Mouse (Mus musculus): ENCODE measurements around the gene Skida1. TPM values are rescaled to one million over a fixed set of nuclear protein-coding genes. Genes with fewer than 3 reads are reported as not detected.
A peak's percentile ranks its signal among the peaks of the same experiment; 100 is the strongest.

The Skida1 gene
- polyA plus RNA-seq, 1 experiment: 0.06 TPM

- TF ChIP-seq POLR2A (IDR thresholded peaks at IDR 0.05; ENCODE audit: control insufficient read depth, low read depth, low read length): no peak
- no peak for TF ChIP-seq CTCF (IDR thresholded peaks at IDR 0.05; ENCODE audit: control insufficient read depth, insufficient read depth, insufficient replicate concordance, low read depth, low read length)
- Histone ChIP-seq H3K27ac (ENCODE audit: control insufficient read depth, insufficient read depth, low read depth, low read length) (no peak overlapping the region), H3K4me1 (ENCODE audit: control insufficient read depth, insufficient read depth, low read length) (no peaks in the 10 kb centered on the region), H3K36me3 (ENCODE audit: control insufficient read depth, insufficient read depth, low read length) (peaks cover 1% of the 10 kb centered on the region; the same call in 1 of the 2 replicates), H3K27me3 (ENCODE audit: control insufficient read depth, insufficient read depth, low read length) (no peaks in the 10 kb centered on the region), H3K4me3 (ENCODE audit: control insufficient read depth, low read depth, low read length) (no peak overlapping the region)
Observed at GRCm38 (mm10) chr2:18068071-18068796, 19.4 kb upstream of the Skida1 start.

- Histone ChIP-seq H3K4me3 (ENCODE audit: control insufficient read depth, low read depth, low read length) (peak overlapping the region; percentile 50; the same call in 1 of the 2 replicates), H3K27ac (ENCODE audit: control insufficient read depth, insufficient read depth, low read depth, low read length) (peak overlapping the region; percentile 95; the same call in 1 of the 2 replicates), H3K36me3 (ENCODE audit: control insufficient read depth, insufficient read depth, low read length) (peaks cover 1% of the 10 kb centered on the region; the same call in 1 of the 2 replicates), H3K4me1 (ENCODE audit: control insufficient read depth, insufficient read depth, low read length) (no peaks in the 10 kb centered on the region), H3K27me3 (ENCODE audit: control insufficient read depth, insufficient read depth, low read length) (no peaks in the 10 kb centered on the region)
- TF ChIP-seq POLR2A (IDR thresholded peaks at IDR 0.05; ENCODE audit: control insufficient read depth, low read depth, low read length) (no peak), CTCF (IDR thresholded peaks at IDR 0.05; ENCODE audit: control insufficient read depth, insufficient read depth, insufficient replicate concordance, low read depth, low read length) (no peak)
Observed at GRCm38 (mm10) chr2:18066436-18066835, 17.6 kb upstream of the Skida1 start.

- TF ChIP-seq POLR2A (IDR thresholded peaks at IDR 0.05; ENCODE audit: control insufficient read depth, low read depth, low read length): no peak
- TF ChIP-seq CTCF (IDR thresholded peaks at IDR 0.05; ENCODE audit: control insufficient read depth, insufficient read depth, insufficient replicate concordance, low read depth, low read length): no peak
- Histone ChIP-seq H3K27me3 (ENCODE audit: control insufficient read depth, insufficient read depth, low read length) (no peaks in the 10 kb centered on the region), H3K27ac (ENCODE audit: control insufficient read depth, insufficient read depth, low read depth, low read length) (peak overlapping the region; percentile 95), H3K4me1 (ENCODE audit: control insufficient read depth, insufficient read depth, low read length) (no peaks in the 10 kb centered on the region), H3K36me3 (ENCODE audit: control insufficient read depth, insufficient read depth, low read length) (peaks cover 1% of the 10 kb centered on the region; the same call in 1 of the 2 replicates), H3K4me3 (ENCODE audit: control insufficient read depth, low read depth, low read length) (peak overlapping the region; percentile 89)
Observed at GRCm38 (mm10) chr2:18065708-18066030, 16.8 kb upstream of the Skida1 start.

GRCm38 (mm10) chr2:18064941-18065707 is 16.3 kb upstream of the Skida1 start:
- H3K27ac ChIP-seq (ENCODE audit: control insufficient read depth, insufficient read depth, low read depth, low read length): peak overlapping the region; percentile 100
- no peaks in the 10 kb centered on the region for H3K27me3 ChIP-seq (ENCODE audit: control insufficient read depth, insufficient read depth, low read length)
- H3K4me3 ChIP-seq (ENCODE audit: control insufficient read depth, low read depth, low read length): peak overlapping the region; percentile 97
- TF ChIP-seq POLR2A (IDR thresholded peaks at IDR 0.05; ENCODE audit: control insufficient read depth, low read depth, low read length) (peak; percentile 70), CTCF (IDR thresholded peaks at IDR 0.05; ENCODE audit: control insufficient read depth, insufficient read depth, insufficient replicate concordance, low read depth, low read length) (no peak)
- peaks cover 1% of the 10 kb centered on the region; the same call in 1 of the 2 replicates for H3K36me3 ChIP-seq (ENCODE audit: control insufficient read depth, insufficient read depth, low read length)
- H3K4me1 ChIP-seq (ENCODE audit: control insufficient read depth, insufficient read depth, low read length): no peaks in the 10 kb centered on the region

- H3K4me1 ChIP-seq (ENCODE audit: control insufficient read depth, insufficient read depth, low read length): no peaks in the 10 kb centered on the region
Observed at GRCm38 (mm10) chr2:18064356-18064858, 15.6 kb upstream of the Skida1 start.

GRCm38 (mm10) chr2:18063763-18064251 is 15.0 kb upstream of the Skida1 start:
- TF ChIP-seq POLR2A (IDR thresholded peaks at IDR 0.05; ENCODE audit: control insufficient read depth, low read depth, low read length) (no peak), CTCF (IDR thresholded peaks at IDR 0.05; ENCODE audit: control insufficient read depth, insufficient read depth, insufficient replicate concordance, low read depth, low read length) (peak; percentile 14; the same call in 1 of the 2 replicates)
- H3K27me3 ChIP-seq (ENCODE audit: control insufficient read depth, insufficient read depth, low read length): no peaks in the 10 kb centered on the region
- H3K4me3 ChIP-seq (ENCODE audit: control insufficient read depth, low read depth, low read length): peak overlapping the region; percentile 97
- H3K4me1 ChIP-seq (ENCODE audit: control insufficient read depth, insufficient read depth, low read length): no peaks in the 10 kb centered on the region
- peaks cover 1% of the 10 kb centered on the region; the same call in 1 of the 2 replicates for H3K36me3 ChIP-seq (ENCODE audit: control insufficient read depth, insufficient read depth, low read length)
- peak overlapping the region; percentile 97 for H3K27ac ChIP-seq (ENCODE audit: control insufficient read depth, insufficient read depth, low read depth, low read length)

More at GRCm38 (mm10) chr2:18064356-18064858, 15.6 kb upstream of the Skida1 start:
- TF ChIP-seq POLR2A (IDR thresholded peaks at IDR 0.05; ENCODE audit: control insufficient read depth, low read depth, low read length): peak; percentile 88
- TF ChIP-seq CTCF (IDR thresholded peaks at IDR 0.05; ENCODE audit: control insufficient read depth, insufficient read depth, insufficient replicate concordance, low read depth, low read length): no peak
- Histone ChIP-seq H3K27me3 (ENCODE audit: control insufficient read depth, insufficient read depth, low read length) (no peaks in the 10 kb centered on the region), H3K4me3 (ENCODE audit: control insufficient read depth, low read depth, low read length) (peak overlapping the region; percentile 97), H3K27ac (ENCODE audit: control insufficient read depth, insufficient read depth, low read depth, low read length) (peak overlapping the region; percentile 97), H3K36me3 (ENCODE audit: control insufficient read depth, insufficient read depth, low read length) (peaks cover 1% of the 10 kb centered on the region; the same call in 1 of the 2 replicates)

- H3K27ac ChIP-seq (ENCODE audit: control insufficient read depth, insufficient read depth, low read depth, low read length): no peak overlapping the region
- peaks cover 10% of the 10 kb centered on the region for H3K4me1 ChIP-seq (ENCODE audit: control insufficient read depth, insufficient read depth, low read length)
Observed at GRCm38 (mm10) chr2:18060396-18060795, 11.5 kb upstream of the Skida1 start.

More at GRCm38 (mm10) chr2:18060396-18060795, 11.5 kb upstream of the Skida1 start:
- no peak overlapping the region for H3K4me3 ChIP-seq (ENCODE audit: control insufficient read depth, low read depth, low read length)
- TF ChIP-seq CTCF (IDR thresholded peaks at IDR 0.05; ENCODE audit: control insufficient read depth, insufficient read depth, insufficient replicate concordance, low read depth, low read length) (no peak), POLR2A (IDR thresholded peaks at IDR 0.05; ENCODE audit: control insufficient read depth, low read depth, low read length) (no peak)
- H3K36me3 ChIP-seq (ENCODE audit: control insufficient read depth, insufficient read depth, low read length): no peaks in the 10 kb centered on the region; the same call in 1 of the 2 replicates
- H3K27me3 ChIP-seq (ENCODE audit: control insufficient read depth, insufficient read depth, low read length): no peaks in the 10 kb centered on the region
